Mouse (Mus musculus): Measurements from ENCODE around the gene Sbsn. TPM values are rescaled to one million over a fixed set of nuclear protein-coding genes. Genes with fewer than 3 reads are reported as not detected.
A peak's percentile ranks its signal among the peaks of the same experiment; 100 is the strongest.

The Sbsn gene
- total RNA-seq, 2 experiments from 2014 or later: 4.5 to 11.6 TPM

DNA sequence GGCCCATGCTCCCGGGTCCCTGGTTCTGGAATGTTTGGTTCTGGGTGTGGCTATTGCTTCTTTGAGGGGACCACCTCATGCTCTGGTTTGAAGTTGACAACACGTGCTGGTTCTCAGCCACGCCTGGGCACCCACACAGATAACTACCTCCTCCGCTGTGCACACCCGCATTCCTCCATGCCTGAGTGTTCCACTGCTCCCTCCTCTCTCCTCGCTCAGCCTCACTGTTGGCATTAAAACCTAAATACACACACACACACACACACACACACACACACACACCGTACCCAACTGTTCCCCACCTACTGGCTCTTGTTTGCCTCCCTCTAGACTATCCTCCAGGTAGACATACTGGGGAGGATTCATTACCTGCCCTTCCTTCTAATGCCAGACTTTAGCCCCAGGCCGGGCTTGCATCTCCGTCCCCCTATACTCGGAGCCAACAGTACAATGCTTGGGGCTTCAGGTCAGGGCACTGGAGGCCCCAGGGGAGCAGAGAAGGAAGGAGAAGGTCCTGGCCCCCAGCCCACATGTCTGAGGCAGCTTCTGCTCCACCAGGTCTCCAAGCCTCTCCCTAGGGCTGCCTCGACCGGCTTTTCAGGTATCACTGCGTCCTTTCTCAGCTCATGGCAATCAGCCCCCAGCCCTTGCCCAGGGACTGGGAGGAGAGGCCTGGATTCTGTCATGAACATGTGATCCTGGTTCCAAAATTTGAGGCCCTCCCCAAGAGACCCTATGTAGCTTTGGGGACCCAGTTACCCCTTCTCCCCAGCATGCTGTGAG lies 1.3 kb upstream of the Sbsn start:
- peak; percentile 39; the same call in 1 of the 2 replicates for ATAC-seq (replicated peaks; ENCODE audit: low FRiP score, low TSS enrichment, poor library complexity, severe bottlenecking)

- ATAC-seq (replicated peaks; ENCODE audit: low FRiP score, low TSS enrichment, poor library complexity, severe bottlenecking): no peak
Measured at GRCm38 (mm10) chr7:30757001-30757400, 5.7 kb downstream of the Sbsn start.

DNA sequence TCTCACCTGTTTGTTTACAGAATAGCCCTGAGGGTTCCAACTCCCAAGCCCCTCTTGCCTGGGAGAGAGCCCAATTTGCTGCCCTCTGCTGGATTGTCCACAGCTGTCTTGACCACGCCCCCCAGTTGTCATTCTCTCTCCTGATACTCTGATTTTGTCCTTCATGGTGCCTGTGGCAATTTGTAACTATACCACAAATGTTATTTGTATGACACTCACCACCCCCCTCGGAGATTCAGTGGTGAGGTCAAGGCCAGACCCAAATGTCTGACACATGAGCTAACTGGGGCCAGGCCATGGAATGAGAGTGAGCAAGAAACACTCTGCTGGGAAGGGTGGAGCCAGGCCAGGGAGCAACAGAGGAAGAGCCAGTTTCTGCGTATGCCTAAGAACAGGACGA lies 7.6 kb downstream of the Sbsn start:
- no peak for ATAC-seq (replicated peaks; ENCODE audit: low FRiP score, low TSS enrichment, poor library complexity, severe bottlenecking)

- ATAC-seq (replicated peaks; ENCODE audit: low FRiP score, low TSS enrichment, poor library complexity, severe bottlenecking): peak; percentile 79
Measured at GRCm38 (mm10) chr7:30761769-30762352, 10.6 kb downstream of the Sbsn start.

DNA sequence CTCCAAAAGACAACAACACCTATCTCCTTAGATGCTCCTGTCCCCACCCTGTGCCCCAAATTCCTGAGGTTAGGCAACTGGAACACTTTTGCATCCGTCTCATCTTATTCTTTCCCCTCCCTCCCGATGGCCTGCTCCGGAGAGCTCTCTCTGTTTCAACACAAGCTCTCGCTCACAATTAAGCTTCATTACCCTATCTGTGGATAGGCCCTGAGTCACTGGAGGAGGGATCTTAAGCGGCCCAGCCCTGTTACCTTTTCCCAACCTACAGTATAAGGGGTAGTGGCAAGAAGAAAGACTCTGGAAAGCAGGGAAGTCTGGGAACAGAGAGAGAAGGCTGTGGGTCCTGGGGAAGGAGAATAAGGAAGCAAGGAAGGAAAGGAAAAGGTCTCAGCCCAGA lies 12.2 kb downstream of the Sbsn start, which contains the start of gene Dmkn:
Dmkn (plus strand) TSS at position 301 of the 400 bp plus-strand sequence.
- no peak for ATAC-seq (replicated peaks; ENCODE audit: low FRiP score, low TSS enrichment, poor library complexity, severe bottlenecking)

DNA sequence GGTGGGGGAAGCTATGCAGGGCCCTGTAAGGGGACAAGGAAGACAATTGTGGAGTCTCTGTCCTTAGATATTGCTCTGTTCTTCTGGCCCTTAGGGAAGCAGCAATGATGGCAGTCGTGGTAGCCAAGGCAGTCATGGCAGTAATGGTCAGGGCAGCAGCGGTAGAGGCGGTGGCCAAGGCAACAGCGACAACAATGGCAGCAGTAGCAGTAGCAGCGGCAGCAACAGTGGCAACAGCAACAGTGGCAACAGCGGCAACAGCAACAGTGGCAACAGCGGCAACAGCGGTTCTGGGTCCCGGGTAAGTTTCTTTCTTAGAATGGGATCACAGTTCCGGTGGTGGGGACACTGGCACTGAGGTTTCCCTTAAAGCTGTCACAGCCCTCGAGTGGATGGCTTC lies 13.9 kb downstream of the Sbsn start:
- ATAC-seq (replicated peaks; ENCODE audit: low FRiP score, low TSS enrichment, poor library complexity, severe bottlenecking): no peak

DNA sequence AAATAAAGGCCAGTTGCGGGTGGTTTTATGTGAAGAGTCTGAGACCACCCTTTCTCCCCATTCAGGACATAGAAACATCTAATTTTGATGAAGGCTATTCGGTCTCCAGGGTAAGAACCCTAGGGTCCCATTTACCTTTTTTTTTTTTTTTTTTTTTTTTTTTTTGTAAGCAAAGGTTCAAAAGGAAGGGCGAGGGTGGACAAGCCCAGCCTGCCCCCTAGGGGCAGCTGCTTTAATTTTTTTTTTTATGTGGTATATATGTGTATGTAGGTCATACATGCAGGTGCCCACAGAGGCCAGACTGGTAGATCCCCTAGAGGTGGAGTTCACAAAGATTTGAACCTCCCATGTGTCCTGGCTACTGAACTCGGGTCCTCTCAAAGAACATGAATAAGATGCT lies 15.1 kb downstream of the Sbsn start:
- ATAC-seq (replicated peaks; ENCODE audit: low FRiP score, low TSS enrichment, poor library complexity, severe bottlenecking): no peak

GRCm38 (mm10) chr7:30769236-30769635 lies 18.0 kb downstream of the Sbsn start:
- peak; percentile 53; the same call in 1 of the 2 replicates for ATAC-seq (replicated peaks; ENCODE audit: low FRiP score, low TSS enrichment, poor library complexity, severe bottlenecking)

DNA sequence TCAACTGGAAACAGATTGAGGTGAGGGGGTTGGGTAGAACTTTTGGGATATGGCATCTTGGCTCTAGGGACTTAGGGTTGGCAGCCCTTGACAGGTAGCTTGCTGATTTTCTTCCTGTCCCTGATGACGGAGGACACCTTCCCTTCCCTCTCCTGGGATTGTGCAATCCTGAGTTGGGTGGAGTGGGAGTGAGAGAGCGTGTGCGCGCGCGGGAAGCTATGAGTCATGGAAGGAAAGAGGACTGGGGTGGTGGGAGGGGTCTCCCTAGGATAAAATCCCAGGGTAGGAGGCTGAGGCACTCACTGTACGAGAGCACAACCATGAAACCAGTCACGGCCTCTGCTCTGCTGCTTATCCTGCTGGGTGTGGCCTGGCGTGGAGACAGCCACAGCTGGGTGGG lies 24.8 kb downstream of the Sbsn start:
- ATAC-seq (replicated peaks; ENCODE audit: low FRiP score, low TSS enrichment, poor library complexity, severe bottlenecking): no peak

GRCm38 (mm10) chr7:30777081-30777579 lies 25.9 kb downstream of the Sbsn start:
- ATAC-seq (replicated peaks; ENCODE audit: low FRiP score, low TSS enrichment, poor library complexity, severe bottlenecking): no peak

GRCm38 (mm10) chr7:30777911-30778310 lies 26.6 kb downstream of the Sbsn start:
- ATAC-seq (replicated peaks; ENCODE audit: low FRiP score, low TSS enrichment, poor library complexity, severe bottlenecking): no peak

- ATAC-seq (replicated peaks; ENCODE audit: low FRiP score, low TSS enrichment, poor library complexity, severe bottlenecking): peak; percentile 75
Measured at GRCm38 (mm10) chr7:30781792-30782191, 30.5 kb downstream of the Sbsn start.

GRCm38 (mm10) chr7:30782658-30783057 lies 31.4 kb downstream of the Sbsn start:
- ATAC-seq (replicated peaks; ENCODE audit: low FRiP score, low TSS enrichment, poor library complexity, severe bottlenecking): no peak

- ATAC-seq (replicated peaks; ENCODE audit: low FRiP score, low TSS enrichment, poor library complexity, severe bottlenecking): no peak
Measured at GRCm38 (mm10) chr7:30785154-30785553, 33.9 kb downstream of the Sbsn start.

GRCm38 (mm10) chr7:30785721-30786546 lies 34.7 kb downstream of the Sbsn start:
- ATAC-seq (replicated peaks; ENCODE audit: low FRiP score, low TSS enrichment, poor library complexity, severe bottlenecking): no peak

DNA sequence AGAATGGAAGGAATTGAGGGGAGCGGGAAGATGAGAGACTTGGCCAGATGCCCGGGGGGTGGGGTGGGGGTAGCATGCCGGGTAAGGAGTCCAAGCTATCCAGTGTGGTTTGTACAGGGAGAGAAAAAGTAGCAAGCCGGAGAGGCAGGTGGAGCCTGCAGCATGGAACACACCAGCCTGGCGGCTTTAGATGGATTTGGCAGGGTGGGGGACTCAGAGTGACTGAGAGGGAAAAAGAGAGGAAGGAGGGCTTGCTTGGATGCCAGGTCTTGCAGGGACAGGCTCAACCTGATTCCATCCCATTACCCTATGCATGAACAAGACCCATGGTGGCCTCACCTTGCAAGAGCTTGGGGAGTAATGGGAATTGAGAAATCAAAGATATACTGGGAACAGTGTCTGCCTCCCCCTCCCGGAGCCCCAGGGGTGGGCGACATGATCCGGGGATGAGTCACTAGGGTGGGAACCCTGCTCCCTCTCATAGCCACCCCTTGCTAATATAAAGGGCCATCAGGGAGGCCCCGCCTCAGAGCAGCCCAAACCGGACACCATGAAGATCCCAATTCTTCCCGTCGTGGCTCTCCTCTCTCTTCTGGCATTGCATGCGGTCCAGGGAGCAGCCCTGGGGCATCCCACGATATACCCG lies 36.2 kb downstream of the Sbsn start, which contains the start of gene Krtdap:
Krtdap (plus strand) TSS at position 520 of the 646 bp plus-strand sequence.
- no peak for ATAC-seq (replicated peaks; ENCODE audit: low FRiP score, low TSS enrichment, poor library complexity, severe bottlenecking)

DNA sequence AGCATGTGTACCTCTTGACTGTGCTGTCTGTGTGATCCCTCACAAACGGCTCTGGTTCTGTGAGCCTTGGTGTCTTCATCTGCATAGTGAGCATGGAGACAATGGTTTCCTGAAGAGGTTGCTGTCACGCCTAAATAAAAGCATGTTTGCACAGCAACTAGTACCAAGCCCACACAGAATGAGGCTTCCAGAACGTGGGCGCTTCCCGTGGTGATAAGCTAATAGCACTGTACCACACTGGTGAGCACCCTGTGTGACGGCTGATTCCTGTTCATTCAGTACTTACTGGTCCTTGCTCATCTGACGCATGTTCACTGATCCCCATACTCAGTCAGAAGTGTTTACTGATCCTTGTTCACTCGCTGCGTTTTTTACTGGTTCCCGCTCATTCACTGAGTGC lies 38.9 kb downstream of the Sbsn start:
- no peak for ATAC-seq (replicated peaks; ENCODE audit: low FRiP score, low TSS enrichment, poor library complexity, severe bottlenecking)

DNA sequence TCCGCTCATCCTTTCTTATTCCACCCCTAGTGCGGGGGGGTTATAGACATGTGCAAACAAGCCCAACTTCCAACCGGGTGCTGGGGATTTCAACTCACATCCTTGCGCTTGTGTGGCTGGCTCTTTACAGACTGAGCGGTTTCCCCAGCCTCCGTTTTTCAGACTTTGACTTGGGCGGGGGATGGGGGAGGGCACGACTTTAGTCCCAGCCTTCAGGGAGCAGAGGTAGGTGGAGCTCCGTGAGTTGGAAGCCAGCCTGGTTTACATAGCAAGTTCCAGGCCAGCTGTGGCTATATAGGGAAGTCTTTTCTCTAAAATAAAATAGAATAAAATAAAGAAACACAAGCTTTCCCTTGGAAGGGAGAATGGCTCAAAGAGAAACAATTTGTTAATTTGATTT lies 40.6 kb downstream of the Sbsn start:
- ATAC-seq (replicated peaks; ENCODE audit: low FRiP score, low TSS enrichment, poor library complexity, severe bottlenecking): no peak

- ATAC-seq (replicated peaks; ENCODE audit: low FRiP score, low TSS enrichment, poor library complexity, severe bottlenecking): no peak
Measured at GRCm38 (mm10) chr7:30794921-30795320, 43.6 kb downstream of the Sbsn start.

All from megakaryocyte-erythroid progenitor cell, adult 5-6 weeks (primary cell).